Mouse (Mus musculus) myocyte (in vitro differentiated cells): Measurements from ENCODE around the gene Pde3b.

ENCODE experiments used
- E2F4 ChIP-seq: IDR thresholded peaks from one replicate; pipeline ENCODE4 v1.6.1; 2011; ENCODE audit warnings: mild to moderate bottlenecking, control low read depth, moderate library complexity; ENCODE audit not compliant: insufficient read depth
- MAX ChIP-seq: IDR thresholded peaks from one replicate; pipeline ENCODE4 v1.6.1; 2011; ENCODE audit warnings: low read depth, mild to moderate bottlenecking, control low read depth
- POLR2A ChIP-seq: IDR thresholded peaks from one replicate; pipeline ENCODE4 v1.6.1; 2011; ENCODE audit warnings: low read depth, mild to moderate bottlenecking, control low read depth, moderate library complexity; ENCODE audit not compliant: insufficient read length
- POLR2AphosphoS2 ChIP-seq: IDR thresholded peaks from one replicate; pipeline ENCODE4 v1.6.1; 2011; ENCODE audit warnings: low read depth, control low read depth; ENCODE audit not compliant: insufficient read length
- REST ChIP-seq: IDR thresholded peaks from one replicate; pipeline ENCODE4 v1.6.1; 2011; ENCODE audit warnings: mild to moderate bottlenecking, control low read depth, moderate library complexity; ENCODE audit not compliant: insufficient read depth, insufficient read length

GRCm38 (mm10) chr7:114420918-114421317 is 5.8 kb downstream of the Pde3b start:
- TF ChIP-seq POLR2A (no peak), REST (no peak), POLR2AphosphoS2 (no peak), MAX (no peak), E2F4 (no peak)
